Mouse (Mus musculus) liver, embryonic 14.5 days (tissue): ENCODE data around the gene Mrps24. TPM values are rescaled to one million over a fixed set of nuclear protein-coding genes. Genes with fewer than 3 reads are reported as not detected.

Experiments
- ATAC-seq: fragments of 200-750 bp; cut with Nextera tagmentation; 2 replicates; pipeline ENCODE4 v1.8.0; 2017; ENCODE audit warnings: moderate number of reproducible peaks, mild to moderate bottlenecking, moderate library complexity; ENCODE audit not compliant: insufficient read depth
- DNase-seq, 3 experiments: peaks; one replicate each; pipeline ENCODE4 v3.0.0-alpha.2; 2012 to 2013; ENCODE audit warnings: low read depth in 3 of 3, low spot score in 3 of 3
- H3K27ac ChIP-seq: fragments of 300-500 bp; sonication (generic); 2 replicates; pipeline ENCODE4 v1.5.1; 2014; ENCODE audit warnings: moderate library complexity, mild to moderate bottlenecking, control low read depth, inconsistent platforms
- H3K27me3 ChIP-seq: fragments of 300-500 bp; sonication (generic); 2 replicates; pipeline ENCODE4 v1.6.1; 2014; ENCODE audit warnings: mild to moderate bottlenecking, low read length, moderate library complexity; ENCODE audit not compliant: control insufficient read depth, insufficient read depth
- H3K36me3 ChIP-seq: fragments of 300-500 bp; sonication (generic); replicated peaks from 2 replicates; pipeline ENCODE4 v1.6.1; 2014; ENCODE audit warnings: low read depth; ENCODE audit not compliant: control insufficient read depth, insufficient read depth
- H3K4me1 ChIP-seq, 2 experiments: fragments of 200-500 bp in 1 of 2; fragments of 300-500 bp in 1 of 2; sonication (generic) in 1 of 2; replicated peaks; 2 replicates each; pipeline ENCODE4 v1.6.1; 2012 to 2014; ENCODE audit warnings: antibody characterized with exemption in 1 of 2, inconsistent platforms in 1 of 2, low read length in 1 of 2; ENCODE audit not compliant: control insufficient read depth in 2 of 2, insufficient read depth in 2 of 2
- H3K4me2 ChIP-seq: fragments of 300-500 bp; sonication (generic); 2 replicates; pipeline ENCODE4 v1.6.1; 2014; ENCODE audit warnings: low read depth, mild to moderate bottlenecking, control low read depth, moderate library complexity
- H3K4me3 ChIP-seq, 2 experiments: fragments of 200-500 bp in 1 of 2; fragments of 300-500 bp in 1 of 2; sonication (generic) in 1 of 2; 2 replicates each; pipeline ENCODE4 v1.5.1; 2012 to 2014; ENCODE audit warnings: low read depth in 2 of 2, low read length in 2 of 2, mild to moderate bottlenecking in 2 of 2, control low read depth in 1 of 2, inconsistent platforms in 1 of 2, moderate library complexity in 1 of 2; ENCODE audit not compliant: insufficient read depth in 1 of 2
- H3K9ac ChIP-seq: fragments of 300-500 bp; sonication (generic); replicated peaks from 2 replicates; pipeline ENCODE4 v1.6.1; 2014; ENCODE audit warnings: mild to moderate bottlenecking, control low read depth, moderate library complexity
- H3K9me3 ChIP-seq: fragments of 300-500 bp; sonication (generic); 2 replicates; pipeline ENCODE4 v1.6.1; 2016; ENCODE audit warnings: low read length, mixed read lengths; ENCODE audit not compliant: control insufficient read depth
- CTCF ChIP-seq: IDR thresholded peaks from 2 replicates; pipeline ENCODE4 v1.5.1; 2016; ENCODE audit warnings: antibody characterized with exemption, low read depth, control low read depth
- EP300 ChIP-seq: IDR thresholded peaks from 2 replicates; pipeline ENCODE4 v1.6.1; 2016; ENCODE audit warnings: antibody characterized with exemption, low read depth
- WGBS: fragments of 180-500 bp; shearing (Covaris S2); extraction: QIAGEN DNeasy Blood & Tissue Kit; methylation state at CpG from one replicate; pipeline ENCODE4 v1.1.7; 2014; ENCODE audit not compliant: insufficient replicate concordance; 5-methylcytosine and 5-hydroxymethylcytosine counted together
- polyA plus RNA-seq, 2 experiments: library from polyadenylated mRNA; depleted of rRNA in 1 of 2; stranded (reverse) in 1 of 2; unstranded in 1 of 2; fragments of >200 nt; fragmentation: Nextera tagmentation in 1 of 2; extraction: Ambion mirVana in 1 of 2; gene quantifications; 2 replicates each; pipeline versions ENCODE4 v1.2.1 to v1.2.3; 2012 to 2014

Gene Mrps24
- polyA plus RNA-seq, 2 experiments: 61.8 to 130 TPM

DNA sequence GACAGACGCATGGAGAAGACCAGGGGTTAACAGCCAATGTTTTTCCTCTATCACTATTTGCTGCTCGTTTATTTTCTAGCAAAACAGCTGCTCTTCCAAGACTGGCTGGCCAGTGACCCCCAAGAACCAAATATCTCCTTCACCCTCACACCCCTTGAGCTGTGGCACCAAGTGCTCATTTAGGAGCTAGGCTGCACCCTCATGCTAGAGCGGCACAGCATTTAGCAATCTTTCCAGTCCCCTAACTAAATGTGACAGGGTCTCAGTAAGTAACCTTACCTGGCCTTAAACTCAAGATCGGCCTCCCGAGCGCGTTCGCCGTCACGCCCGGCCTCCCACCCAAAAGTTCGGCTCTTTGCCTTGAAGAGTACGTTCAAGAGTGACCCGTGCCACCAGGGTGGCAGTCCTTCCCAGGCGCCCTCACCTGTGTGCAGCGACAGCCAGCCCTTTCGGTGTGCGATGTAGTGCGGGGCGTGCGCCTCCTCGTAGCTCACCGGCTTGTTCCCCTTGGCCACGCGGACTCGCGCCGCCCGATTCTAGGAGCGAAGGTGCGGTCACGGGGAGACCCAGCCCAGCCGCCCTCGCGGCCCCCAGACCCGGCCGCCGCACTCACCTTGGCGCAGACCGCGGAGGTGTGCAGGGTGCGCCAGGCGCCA lies 8.5 kb downstream of the Mrps24 start:
- TF ChIP-seq EP300: no peak
- 0 out of 2 replicates have a peak, but pooled peaks have one; percentile 7 for TF ChIP-seq CTCF
- Histone ChIP-seq H3K4me3 (peak overlapping the region; percentile 69 to 96), H3K9ac (peak overlapping the region; percentile 83), H3K27ac (no peak overlapping the region; the same call in 1 of the 2 replicates), H3K4me2 (peak overlapping the region; percentile 88), H3K27me3 (no peaks in the 10 kb centered on the region), H3K9me3 (no peaks in the 10 kb centered on the region), H3K4me1 (peaks cover 4 to 7% of the 10 kb centered on the region in 2 experiments; a peak in 2 of 4 replicates), H3K36me3 (peaks cover 7% of the 10 kb centered on the region; the same call in 1 of the 2 replicates)
- DNase-seq: peak; percentile 13 to 31 (median 14)
- WGBS: under 1% methylated on average over 43 of the region's 43 CpGs
- peak; percentile 79 for ATAC-seq

DNA sequence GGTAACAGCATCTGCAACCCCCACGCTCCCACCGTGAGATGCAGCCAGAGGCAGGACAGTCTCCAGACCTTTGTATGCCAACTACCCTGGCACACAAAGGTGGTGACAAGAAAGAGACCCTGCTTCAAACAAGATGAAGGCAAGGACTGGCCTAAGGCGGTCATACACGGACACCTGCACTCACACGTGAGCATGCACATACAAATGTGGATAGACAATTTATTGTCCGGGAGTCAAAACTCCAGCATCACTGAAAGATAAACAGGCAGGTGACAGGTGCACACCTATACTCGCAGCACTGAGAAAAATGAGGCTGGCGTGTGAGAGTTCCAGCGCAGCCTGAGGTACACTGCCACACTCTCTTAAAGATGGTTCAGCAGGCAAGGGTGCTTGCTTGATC lies 9.5 kb downstream of the Mrps24 start:
- no peaks in the 10 kb centered on the region for H3K27me3 ChIP-seq
- H3K9me3 ChIP-seq: no peaks in the 10 kb centered on the region
- WGBS: 77% methylated on average over 9 of the region's 9 CpGs
- peaks cover 4 to 8% of the 10 kb centered on the region in 2 experiments; a peak in 3 of 4 replicates for H3K4me1 ChIP-seq
- H3K27ac ChIP-seq: no peak overlapping the region
- TF ChIP-seq EP300 (no peak), CTCF (no peak)
- H3K4me3 ChIP-seq: no peak overlapping the region; a peak in 2 of 4 replicates
- H3K36me3 ChIP-seq: peaks cover 7% of the 10 kb centered on the region; the same call in 1 of the 2 replicates
- peak overlapping the region; percentile 88 for H3K4me2 ChIP-seq
- no peak overlapping the region; the same call in 1 of the 2 replicates for H3K9ac ChIP-seq
- ATAC-seq: no peak
- no peak for DNase-seq

DNA sequence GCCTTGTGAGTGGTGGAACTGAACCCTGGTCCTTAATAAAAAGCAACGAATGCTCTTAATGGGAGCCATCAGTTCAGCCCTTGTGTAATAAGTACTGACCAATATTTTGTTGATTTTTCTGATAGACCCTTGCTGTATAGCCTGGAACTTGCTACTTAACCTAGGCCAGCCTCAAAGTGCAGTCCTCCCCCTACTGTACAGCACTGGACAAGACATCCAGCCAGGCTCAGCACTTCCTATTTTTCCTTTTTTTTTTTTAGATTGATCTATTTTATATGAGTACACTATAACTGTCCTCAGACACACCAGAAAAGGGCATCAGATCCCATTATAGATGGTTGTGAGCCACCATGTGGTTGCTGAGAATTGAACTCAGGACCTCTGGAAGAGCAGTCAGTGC lies 12.1 kb downstream of the Mrps24 start:
- WGBS: 84% methylated on average over 1 of the region's 1 CpGs
- no peak for TF ChIP-seq CTCF
- no peak for TF ChIP-seq EP300
- no peaks in the 10 kb centered on the region for H3K27me3 ChIP-seq
- peaks cover 4 to 9% of the 10 kb centered on the region in 2 experiments; a peak in 3 of 4 replicates for H3K4me1 ChIP-seq
- no peak overlapping the region for H3K9ac ChIP-seq
- no peak for ATAC-seq
- H3K4me2 ChIP-seq: no peak overlapping the region
- no peak overlapping the region for H3K4me3 ChIP-seq
- no peaks in the 10 kb centered on the region for H3K9me3 ChIP-seq
- H3K36me3 ChIP-seq: peaks cover 7% of the 10 kb centered on the region; the same call in 1 of the 2 replicates
- no peak overlapping the region for H3K27ac ChIP-seq
- no peak for DNase-seq

DNA sequence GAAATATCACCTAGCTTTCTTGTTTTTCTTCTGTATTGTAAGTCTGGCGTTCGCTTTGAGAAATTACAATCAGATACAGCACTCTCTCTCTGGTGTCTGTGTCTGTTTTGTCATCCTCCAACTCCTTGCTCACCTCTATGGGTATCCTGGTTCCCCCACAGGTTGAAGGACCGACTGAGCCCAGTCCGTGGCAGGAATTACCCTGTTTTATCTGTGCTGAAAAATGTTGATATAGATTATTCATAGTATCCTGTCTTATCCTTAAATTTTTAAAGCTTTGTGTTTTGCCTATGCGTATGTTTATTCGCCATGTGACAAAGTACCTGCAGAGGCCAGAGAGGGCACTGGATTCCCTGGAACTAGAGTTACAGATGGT lies 12.5 kb downstream of the Mrps24 start:
- Histone ChIP-seq H3K27ac (no peak overlapping the region), H3K27me3 (no peaks in the 10 kb centered on the region), H3K36me3 (peaks cover 7% of the 10 kb centered on the region; the same call in 1 of the 2 replicates), H3K4me2 (no peak overlapping the region), H3K9ac (no peak overlapping the region), H3K4me3 (no peak overlapping the region), H3K9me3 (no peaks in the 10 kb centered on the region), H3K4me1 (peaks cover 4 to 9% of the 10 kb centered on the region in 2 experiments; a peak in 3 of 4 replicates)
- TF ChIP-seq EP300 (no peak), CTCF (no peak)
- ATAC-seq (no peak), DNase-seq (no peak)
- WGBS: 79% methylated on average over 6 of the region's 6 CpGs

DNA sequence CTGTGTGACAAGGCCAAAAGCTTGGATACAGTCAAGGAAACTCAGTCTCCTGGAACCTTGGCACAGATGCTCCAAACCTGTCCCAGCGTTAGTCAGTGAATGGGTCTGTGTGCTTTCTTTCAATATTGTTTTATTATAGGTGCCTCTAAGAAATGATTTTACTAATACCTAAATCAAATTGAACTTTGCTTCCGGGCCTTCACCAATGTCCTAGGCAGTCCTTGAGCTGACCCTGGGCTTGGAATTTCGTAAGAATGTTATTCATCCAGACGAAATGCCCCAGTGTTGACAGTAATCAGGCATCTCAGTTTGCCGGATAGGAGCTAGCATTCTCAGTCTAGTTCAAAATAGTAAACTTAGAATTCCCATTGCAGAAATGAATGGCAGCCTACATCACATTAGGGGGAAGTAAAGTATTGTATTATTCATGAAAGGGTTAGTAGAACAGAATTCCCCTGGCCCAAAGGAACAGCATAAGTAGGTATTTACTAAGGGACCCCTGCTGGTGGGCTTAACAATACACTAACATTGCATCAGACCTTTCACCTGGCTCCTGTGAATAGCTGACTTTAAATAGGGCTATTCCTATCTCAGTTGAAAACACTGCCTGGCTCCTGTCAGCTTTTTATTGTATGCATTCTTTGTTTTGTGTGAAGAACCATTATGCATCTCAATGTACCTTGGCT lies 13.1 kb downstream of the Mrps24 start:
- peaks cover 7% of the 10 kb centered on the region; the same call in 1 of the 2 replicates for H3K36me3 ChIP-seq
- no peak overlapping the region for H3K27ac ChIP-seq
- H3K9ac ChIP-seq: no peak overlapping the region
- H3K4me2 ChIP-seq: no peak overlapping the region
- DNase-seq (no peak), ATAC-seq (no peak)
- no peaks in the 10 kb centered on the region for H3K9me3 ChIP-seq
- 71% methylated on average over 5 of the region's 5 CpGs for WGBS
- peaks cover 4 to 9% of the 10 kb centered on the region in 2 experiments; a peak in 3 of 4 replicates for H3K4me1 ChIP-seq
- no peak for TF ChIP-seq CTCF
- no peak overlapping the region for H3K4me3 ChIP-seq
- H3K27me3 ChIP-seq: no peaks in the 10 kb centered on the region
